Mouse (Mus musculus): ENCODE measurements at regions not wholly inside any gene's neighbourhood (a gene's known extent, or its start where the extent isn't known, plus 50 kb on each side); places are given as distances from the start of the nearest gene placed in this dataset.

GRCm38 (mm10) chr5:77552081-77552480 is 144.2 kb upstream of the Igfbp7 start:
- TF ChIP-seq CTCF (IDR thresholded peaks at IDR 0.05; ENCODE audit: borderline replicate concordance, insufficient read depth, low read depth, low read length) (no peak), POLR2A (IDR thresholded peaks at IDR 0.05; ENCODE audit: borderline replicate concordance, insufficient read depth, low read length) (no peak)

Data from cerebellum, adult 2 months (tissue).